Comparison of ENCODE assay signal across 12 mouse cellular contexts in the genomic region with DNA sequence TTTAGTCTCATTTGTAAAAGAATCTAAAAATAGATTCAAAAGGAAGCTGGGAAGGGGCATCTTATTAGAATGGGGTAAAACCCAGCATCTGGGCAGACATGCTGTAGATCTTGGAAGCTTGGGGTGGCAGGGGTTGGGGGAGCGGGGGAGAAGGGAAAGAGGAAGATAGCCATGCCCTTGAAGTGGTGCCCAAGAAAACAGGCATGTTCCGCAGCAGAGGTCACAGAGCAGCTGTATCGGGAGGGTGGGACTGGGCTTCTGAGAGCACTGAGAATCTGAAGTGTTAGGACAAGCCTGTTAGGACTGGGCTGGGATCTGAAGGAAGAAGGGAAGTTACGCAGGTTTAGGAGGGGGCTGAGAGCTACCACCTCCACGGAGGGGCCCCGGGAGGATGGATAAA.
A peak's percentile ranks its signal among the peaks of the same experiment; 100 is the strongest.
DNase-seq lines count a peak whose midpoint lies in the region; ATAC-seq lines count a peak whose summit lies in the region.
"Had no signal": no experiment of that assay in that cellular context is flagged by ENCODE, and none has a peak within 500 bp of the region (broad histone marks: within the 10 kb centered on the region; RNA-seq: fewer than 3 reads in every experiment).

No protein-coding gene starts in this region.

- intact Hi-C loops in heart, postnatal 25 days (cut with DNase I): no loop called here

- peak; percentile 23; the same call in 1 of the 2 replicates for ATAC-seq in midbrain, embryonic 11.5 days (ENCODE audit: low FRiP score)
- ATAC-seq in midbrain, embryonic 16.5 days: no peak
- ATAC-seq in midbrain, embryonic 12.5 days (ENCODE audit: low FRiP score, low read depth): 0 out of 2 replicates have a peak, but pooled peaks have one; percentile 10

- H3K9ac ChIP-seq in midbrain, embryonic 11.5 days (ENCODE audit: low read length): no peak overlapping the region
- no peak overlapping the region for H3K9ac ChIP-seq in midbrain, embryonic 16.5 days (ENCODE audit: low read depth, low read length)
- H3K9ac ChIP-seq in midbrain, embryonic 12.5 days (replicated peaks): no peak overlapping the region

- H3K9me3 ChIP-seq in heart, embryonic 10.5 days: no peaks in the 10 kb centered on the region
- no peaks in the 10 kb centered on the region for H3K9me3 ChIP-seq in midbrain, embryonic 11.5 days (ENCODE audit: control insufficient read depth, low read length)
- H3K9me3 ChIP-seq in midbrain, embryonic 16.5 days (replicated peaks; ENCODE audit: control insufficient read depth, low read length, poor library complexity, severe bottlenecking): no peaks in the 10 kb centered on the region
- no peaks in the 10 kb centered on the region for H3K9me3 ChIP-seq in midbrain, embryonic 12.5 days

- no peak overlapping the region for H3K4me2 ChIP-seq in midbrain, embryonic 11.5 days
- H3K4me2 ChIP-seq in midbrain, embryonic 16.5 days (ENCODE audit: low read length): no peak overlapping the region
- H3K4me2 ChIP-seq in midbrain, embryonic 12.5 days (replicated peaks): no peak overlapping the region

- peak overlapping the region; percentile 59; the same call in 1 of the 2 replicates for H3K27ac ChIP-seq in heart, embryonic 10.5 days
- H3K27ac ChIP-seq in midbrain, embryonic 11.5 days (ENCODE audit: low read depth, low read length): peak overlapping the region; percentile 69
- H3K27ac ChIP-seq in midbrain, embryonic 16.5 days (ENCODE audit: low read length): no peak overlapping the region
- H3K27ac ChIP-seq in midbrain, embryonic 12.5 days (replicated peaks): peak overlapping the region; percentile 79

- H3K36me3 ChIP-seq in heart, embryonic 10.5 days: no peaks in the 10 kb centered on the region
- no peaks in the 10 kb centered on the region for H3K36me3 ChIP-seq in midbrain, embryonic 11.5 days (ENCODE audit: control insufficient read depth, insufficient read depth, low read length)
- H3K36me3 ChIP-seq in midbrain, embryonic 16.5 days (ENCODE audit: control insufficient read depth, insufficient read depth, low read length): no peaks in the 10 kb centered on the region
- no peaks in the 10 kb centered on the region for H3K36me3 ChIP-seq in midbrain, embryonic 12.5 days

- peaks cover 10% of the 10 kb centered on the region for H3K4me1 ChIP-seq in heart, embryonic 10.5 days
- peaks cover 9% of the 10 kb centered on the region for H3K4me1 ChIP-seq in midbrain, embryonic 11.5 days (ENCODE audit: control insufficient read depth, insufficient read depth, low read length)
- H3K4me1 ChIP-seq in midbrain, embryonic 16.5 days (ENCODE audit: control insufficient read depth, insufficient read depth, low read length): peaks cover 24% of the 10 kb centered on the region
- peaks cover 32% of the 10 kb centered on the region for H3K4me1 ChIP-seq in midbrain, embryonic 12.5 days

- WGBS in heart, embryonic 10.5 days: 44% methylated on average over 6 of the region's 6 CpGs
- WGBS in midbrain, embryonic 11.5 days: 62% methylated on average over 6 of the region's 6 CpGs
- WGBS in midbrain, embryonic 16.5 days: 53% methylated on average over 6 of the region's 6 CpGs
- WGBS in midbrain, embryonic 12.5 days: 52% methylated on average over 6 of the region's 6 CpGs

- no peak for DNase-seq in heart, embryonic 10.5 days (ENCODE audit: low spot score)
- DNase-seq in heart, postnatal 25 days (ENCODE audit: low spot score): no peak
- peak; percentile 85 for DNase-seq in midbrain, embryonic 11.5 days (ENCODE audit: low spot score, missing footprints)
- peak; percentile 26 for DNase-seq in ZHBTc4 (ENCODE audit: low read depth, low spot score)
- DNase-seq in spleen, postnatal 10 days (ENCODE audit: low spot score in 2 of 2): no peak
- DNase-seq in spleen, postnatal 36 days (ENCODE audit: low spot score in 2 of 2): no peak
- DNase-seq: cerebellum, postnatal 14 days; kidney, adult 9 months; layer of hippocampus, postnatal 36 days; lung, adult 2 months had no signal

- no peak overlapping the region; the same call in 1 of the 2 replicates for H3K4me3 ChIP-seq in heart, embryonic 10.5 days
- H3K4me3 ChIP-seq in midbrain, embryonic 11.5 days (ENCODE audit: low read depth, low read length): no peak overlapping the region
- no peak overlapping the region for H3K4me3 ChIP-seq in midbrain, embryonic 16.5 days (ENCODE audit: low read depth, low read length)
- H3K4me3 ChIP-seq in midbrain, embryonic 12.5 days: no peak overlapping the region

- no peaks in the 10 kb centered on the region for H3K27me3 ChIP-seq in heart, embryonic 10.5 days (ENCODE audit: insufficient read depth, poor library complexity, severe bottlenecking)
- no peaks in the 10 kb centered on the region for H3K27me3 ChIP-seq in midbrain, embryonic 11.5 days (ENCODE audit: control insufficient read depth, insufficient read depth, low read length)
- H3K27me3 ChIP-seq in midbrain, embryonic 16.5 days (ENCODE audit: control insufficient read depth, insufficient read depth, low read depth, low read length): no peaks in the 10 kb centered on the region
- no peaks in the 10 kb centered on the region for H3K27me3 ChIP-seq in midbrain, embryonic 12.5 days

Comparison
In these comparisons a context has a peak if more than half of its experiments do, and no peak if none do; other contexts are left out.
1. DNase-seq: peak in midbrain, embryonic 11.5 days (single experiment) and ZHBTc4 (single experiment); none in heart, embryonic 10.5 days (single experiment), heart, postnatal 25 days (single experiment), spleen, postnatal 10 days (0 of 2) and spleen, postnatal 36 days (0 of 2).